Mouse (Mus musculus) ES-E14 (cell line): ENCODE data around the gene Acp2.

Experiments used
- HCFC1 ChIP-seq: IDR thresholded peaks from 2 replicates; pipeline ENCODE4 v1.6.1; 2012; ENCODE audit warnings: low read length, inconsistent platforms, borderline replicate concordance; ENCODE audit not compliant: insufficient read depth
- MAFK ChIP-seq: IDR thresholded peaks from 2 replicates; pipeline ENCODE4 v1.6.1; 2014; ENCODE audit warnings: mild to moderate bottlenecking, low read depth, low read length, inconsistent platforms; ENCODE audit not compliant: insufficient read depth

- no peak for TF ChIP-seq HCFC1
- no peak for TF ChIP-seq MAFK
These were observed 20.1 kb upstream of the Acp2 start for GRCm38 (mm10) chr2:91182405-91183147.
